Mouse (Mus musculus): ENCODE measurements around the gene G430095P16Rik.

- TF ChIP-seq GATA1 (IDR thresholded peaks at IDR 0.05; ENCODE audit: borderline replicate concordance, low read length) (no peak), FLI1 (IDR thresholded peaks at IDR 0.05; ENCODE audit: low read length) (no peak)
These were observed 6.0 kb upstream of the G430095P16Rik start for GRCm38 (mm10) chr8:84716790-84717189.
